Mouse (Mus musculus) heart, adult 2 months (tissue): ENCODE data around the gene Trim50.

Experiments used
- CTCF ChIP-seq: fragments of 200-600 bp; IDR thresholded peaks from 2 replicates; pipeline ENCODE4 v1.8.1; 2022; ENCODE audit warnings: antibody characterized with exemption, mild to moderate bottlenecking, moderate library complexity
- EP300 ChIP-seq: fragments of 200-500 bp; IDR thresholded peaks from 2 replicates; pipeline ENCODE4 v1.6.1; 2011; ENCODE audit warnings: low read depth, low read length, control low read depth; ENCODE audit not compliant: insufficient read depth

DNA sequence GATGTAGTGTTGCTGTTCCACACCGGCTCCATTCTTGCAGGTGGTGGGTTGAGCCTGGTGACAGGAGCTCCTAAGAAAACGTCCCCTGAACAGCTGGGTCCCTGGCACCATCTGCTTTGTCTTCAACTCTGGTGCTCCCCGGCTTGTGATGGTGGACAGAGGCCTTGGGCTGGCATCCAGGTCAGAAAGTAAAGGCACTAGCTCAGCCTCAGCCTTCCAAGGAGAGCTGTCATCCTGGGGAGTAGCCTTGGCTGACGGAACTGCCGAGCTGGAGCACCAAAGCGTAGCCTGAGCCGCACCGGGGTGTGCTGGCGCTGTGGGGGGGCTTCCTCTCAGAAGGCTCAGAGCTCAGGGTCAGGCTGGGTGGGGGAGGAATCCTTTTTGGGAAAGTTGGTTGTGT is 57.2 kb downstream of the Trim50 start:
- TF ChIP-seq CTCF (no peak), EP300 (no peak)
